Mouse (Mus musculus): ENCODE results near the gene Rgs19. TPM values are rescaled to one million over a fixed set of nuclear protein-coding genes. Genes with fewer than 3 reads are reported as not detected.

Gene Rgs19
- polyA plus RNA-seq (2012; rRNA removed) (124 and 151 TPM in 2 replicates), polyA plus RNA-seq (2014; fragmentation: Nextera tagmentation; extraction: Ambion mirVana) (92.8 and 99.6 TPM in 2 replicates)

DNA sequence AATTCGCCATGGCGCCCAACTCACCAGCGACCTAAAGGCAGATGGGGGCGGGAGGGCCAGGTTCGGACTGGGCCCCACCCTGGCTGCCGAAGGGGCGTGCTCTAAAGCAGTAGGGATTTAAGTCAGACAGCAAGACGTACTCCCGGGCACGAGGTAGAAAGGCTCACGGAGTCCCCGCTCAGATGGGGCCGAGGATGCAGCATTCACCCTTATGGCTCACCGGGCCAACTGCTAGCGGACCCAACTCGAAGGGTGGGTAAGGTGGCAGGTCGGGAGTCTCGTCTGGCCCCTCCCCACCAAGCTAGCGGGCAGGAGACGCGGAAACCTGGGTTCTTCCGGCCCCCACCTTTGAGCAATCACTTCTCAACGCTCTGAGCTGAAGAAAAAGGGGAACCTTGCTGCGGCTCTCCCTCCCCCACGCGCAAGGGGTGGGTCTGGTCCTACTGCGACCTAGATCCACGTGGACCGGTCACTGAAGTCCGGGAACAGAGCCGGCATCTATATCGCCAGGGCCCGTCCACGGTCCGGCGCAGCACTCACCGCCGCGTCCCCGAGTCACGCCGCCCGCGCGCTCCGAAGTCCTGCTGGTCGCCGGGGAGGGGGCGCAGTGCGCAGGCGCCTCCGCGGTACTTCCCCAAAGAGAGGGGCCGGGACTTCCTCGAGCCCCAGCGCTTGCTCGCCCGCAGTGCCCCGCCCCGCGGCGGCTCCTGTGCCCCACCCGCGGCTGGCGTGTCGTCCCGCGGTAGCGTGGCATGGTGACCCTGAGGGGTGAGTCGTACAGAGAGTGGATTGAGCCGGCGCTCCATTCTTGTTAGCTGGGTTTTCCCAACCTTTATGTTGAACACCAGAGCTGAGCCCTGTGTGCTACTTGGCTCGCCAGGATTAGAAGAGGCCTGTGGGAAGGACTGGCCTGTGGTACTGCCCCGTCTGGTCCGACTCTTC, at the start of gene Rgs19:
Gene Rgs19 (minus strand): TSS at position 639 of the 942 bp plus-strand sequence.
- H3K4me2 ChIP-seq (replicated peaks; ENCODE audit: low read depth, low read length, severe bottlenecking) = peak within 1 kb of the TSS; percentile 92
- DNase-seq (ENCODE audit: low spot score) = peak; percentile 74
- peak; percentile 90 for ATAC-seq (ENCODE audit: low FRiP score, low read depth)
- under 1% methylated on average over 68 of the region's 75 CpGs for WGBS
- no peaks in the 10 kb centered on the region for H3K27me3 ChIP-seq (ENCODE audit: control insufficient read depth, insufficient read depth, low read length)
- H3K9me3 ChIP-seq (ENCODE audit: control insufficient read depth, low read length) = no peaks in the 10 kb centered on the region
- peaks cover 23% of the 10 kb centered on the region for H3K36me3 ChIP-seq (ENCODE audit: control insufficient read depth, insufficient read depth, low read length)
- peak; percentile 58; the same call in 1 of the 2 replicates for TF ChIP-seq POLR2A (IDR thresholded peaks at IDR 0.05; ENCODE audit: borderline replicate concordance, extremely low read depth, insufficient read depth, insufficient read length)
- H3K27ac ChIP-seq (replicated peaks; ENCODE audit: low read depth, low read length) = peak within 1 kb of the TSS; percentile 73
- peak within 1 kb of the TSS; percentile 81 for H3K9ac ChIP-seq (ENCODE audit: low read depth, low read length, severe bottlenecking)
- peaks cover 9% of the 10 kb centered on the region for H3K4me1 ChIP-seq (ENCODE audit: control insufficient read depth, insufficient read depth, low read length)
- peak within 1 kb of the TSS; percentile 72 for H3K4me3 ChIP-seq (replicated peaks; ENCODE audit: low read length)

DNA sequence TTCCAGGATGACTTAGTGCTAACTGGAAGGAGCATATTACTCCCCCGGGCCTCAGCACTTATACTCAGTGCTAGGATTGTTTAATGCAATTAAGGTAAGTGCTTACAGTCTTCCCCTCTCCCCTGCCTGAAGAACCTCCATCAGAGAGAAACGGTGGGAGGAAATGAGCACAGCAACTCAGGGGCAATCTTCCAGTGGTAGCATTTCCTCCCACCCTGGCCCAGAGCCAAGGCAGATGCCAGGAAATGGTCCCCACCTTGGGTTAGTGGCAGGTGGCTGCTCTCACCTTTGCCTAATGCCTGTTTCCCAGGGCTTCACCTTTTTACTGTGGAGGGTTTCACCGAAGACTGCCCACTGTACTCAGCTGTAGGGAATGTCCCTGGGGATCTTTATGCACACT, 36.3 kb upstream of the Rgs19 start:
- Histone ChIP-seq H3K9ac (ENCODE audit: low read depth, low read length, severe bottlenecking) (no peak overlapping the region), H3K4me1 (ENCODE audit: control insufficient read depth, insufficient read depth, low read length) (peaks cover 5% of the 10 kb centered on the region; the same call in 1 of the 2 replicates), H3K36me3 (ENCODE audit: control insufficient read depth, insufficient read depth, low read length) (no peaks in the 10 kb centered on the region), H3K4me2 (replicated peaks; ENCODE audit: low read depth, low read length, severe bottlenecking) (no peak overlapping the region), H3K27me3 (ENCODE audit: control insufficient read depth, insufficient read depth, low read length) (no peaks in the 10 kb centered on the region), H3K9me3 (ENCODE audit: control insufficient read depth, low read length) (no peaks in the 10 kb centered on the region), H3K4me3 (replicated peaks; ENCODE audit: low read length) (no peak overlapping the region), H3K27ac (replicated peaks; ENCODE audit: low read depth, low read length) (no peak overlapping the region)
- TF ChIP-seq POLR2A (IDR thresholded peaks at IDR 0.05; ENCODE audit: borderline replicate concordance, extremely low read depth, insufficient read depth, insufficient read length) = no peak
- no peak for DNase-seq (ENCODE audit: low spot score)
- ATAC-seq (ENCODE audit: low FRiP score, low read depth) = no peak
- 48% methylated on average over 3 of the region's 3 CpGs for WGBS

DNA sequence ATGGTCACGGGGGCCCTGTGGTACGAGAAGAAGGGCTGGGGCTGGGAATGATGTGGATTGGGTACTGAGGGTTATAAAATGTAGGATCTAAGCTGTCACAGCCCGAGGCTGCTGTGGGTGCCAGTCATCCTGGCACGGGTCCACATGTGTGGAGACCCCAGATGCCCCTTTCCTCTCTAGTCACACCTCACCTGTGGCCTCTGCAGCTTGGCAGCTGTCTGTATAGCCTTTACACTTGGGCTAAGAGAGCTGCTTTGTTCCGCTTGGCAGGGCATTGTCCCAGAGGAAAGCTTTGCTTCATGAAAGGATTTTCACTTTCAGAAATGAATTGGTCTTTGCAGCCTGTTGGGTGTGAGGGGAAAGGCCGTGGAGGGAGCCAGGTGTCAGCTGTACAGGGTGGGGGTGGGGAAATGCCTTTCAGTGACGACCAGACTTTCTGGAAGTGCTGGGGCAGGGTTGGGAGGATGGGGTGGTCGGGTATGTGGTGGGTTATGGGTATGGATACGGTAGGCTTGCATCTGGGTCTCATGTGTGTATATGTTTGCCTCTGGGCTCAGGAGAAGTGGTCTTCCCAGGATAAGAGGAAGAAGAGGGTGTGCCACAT, 34.0 kb upstream of the Rgs19 start:
- Histone ChIP-seq H3K27me3 (ENCODE audit: control insufficient read depth, insufficient read depth, low read length) (no peaks in the 10 kb centered on the region), H3K4me2 (replicated peaks; ENCODE audit: low read depth, low read length, severe bottlenecking) (no peak overlapping the region), H3K36me3 (ENCODE audit: control insufficient read depth, insufficient read depth, low read length) (no peaks in the 10 kb centered on the region), H3K9ac (ENCODE audit: low read depth, low read length, severe bottlenecking) (no peak overlapping the region), H3K4me3 (replicated peaks; ENCODE audit: low read length) (no peak overlapping the region), H3K9me3 (ENCODE audit: control insufficient read depth, low read length) (no peaks in the 10 kb centered on the region), H3K4me1 (ENCODE audit: control insufficient read depth, insufficient read depth, low read length) (peaks cover 5% of the 10 kb centered on the region; the same call in 1 of the 2 replicates), H3K27ac (replicated peaks; ENCODE audit: low read depth, low read length) (no peak overlapping the region)
- no peak for TF ChIP-seq POLR2A (IDR thresholded peaks at IDR 0.05; ENCODE audit: borderline replicate concordance, extremely low read depth, insufficient read depth, insufficient read length)
- no peak for ATAC-seq (ENCODE audit: low FRiP score, low read depth)
- no peak for DNase-seq (ENCODE audit: low spot score)
- WGBS = 40% methylated on average over 9 of the region's 9 CpGs

DNA sequence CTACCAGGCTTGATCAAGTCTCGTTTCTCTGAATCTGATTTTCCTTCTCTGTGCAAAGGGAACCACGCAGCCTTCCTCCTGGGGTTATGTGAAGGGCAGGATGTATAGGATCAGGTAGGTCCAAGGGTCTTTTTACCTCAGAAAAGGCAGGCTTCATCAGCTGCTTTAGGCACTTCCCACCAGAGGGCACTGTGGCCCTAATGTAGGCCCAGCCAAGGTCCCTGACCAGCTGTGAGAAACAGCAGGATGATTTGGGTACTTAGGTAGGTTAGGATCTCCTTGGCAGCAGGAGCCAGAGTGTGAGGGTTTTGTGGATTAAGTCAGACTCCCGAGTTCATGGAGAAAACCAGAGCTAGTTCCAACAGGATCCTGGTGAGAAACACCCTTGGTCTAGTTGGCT, 28.4 kb upstream of the Rgs19 start:
- no peak overlapping the region for H3K4me2 ChIP-seq (replicated peaks; ENCODE audit: low read depth, low read length, severe bottlenecking)
- no peaks in the 10 kb centered on the region for H3K36me3 ChIP-seq (ENCODE audit: control insufficient read depth, insufficient read depth, low read length)
- H3K9ac ChIP-seq (ENCODE audit: low read depth, low read length, severe bottlenecking) = no peak overlapping the region
- WGBS = 18% methylated on average over 3 of the region's 3 CpGs
- no peaks in the 10 kb centered on the region for H3K9me3 ChIP-seq (ENCODE audit: control insufficient read depth, low read length)
- no peak overlapping the region for H3K4me3 ChIP-seq (replicated peaks; ENCODE audit: low read length)
- H3K27ac ChIP-seq (replicated peaks; ENCODE audit: low read depth, low read length) = no peak overlapping the region
- peak; percentile 4 for DNase-seq (ENCODE audit: low spot score)
- H3K27me3 ChIP-seq (ENCODE audit: control insufficient read depth, insufficient read depth, low read length) = no peaks in the 10 kb centered on the region
- TF ChIP-seq POLR2A (IDR thresholded peaks at IDR 0.05; ENCODE audit: borderline replicate concordance, extremely low read depth, insufficient read depth, insufficient read length) = no peak
- H3K4me1 ChIP-seq (ENCODE audit: control insufficient read depth, insufficient read depth, low read length) = no peaks in the 10 kb centered on the region; the same call in 1 of the 2 replicates
- no peak for ATAC-seq (ENCODE audit: low FRiP score, low read depth)

DNA sequence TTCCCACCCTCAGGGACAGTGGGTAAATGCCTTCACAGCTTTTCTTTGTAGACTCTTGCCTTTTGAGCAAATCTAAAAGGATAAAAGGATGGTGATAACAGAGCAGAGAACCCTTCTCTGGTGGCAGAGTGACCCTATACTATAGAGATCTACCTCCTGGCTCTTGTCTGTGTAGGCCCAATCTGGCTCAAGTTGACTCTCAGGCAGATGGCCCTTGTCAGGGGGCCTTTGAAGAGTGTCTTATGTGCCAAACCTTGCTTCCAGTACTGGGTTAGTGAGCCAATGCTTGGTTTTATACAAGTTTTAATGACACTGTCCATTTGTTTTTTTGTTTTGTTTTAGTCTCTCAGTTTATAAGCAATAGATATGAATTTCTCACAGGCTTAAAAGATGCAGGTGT, 27.4 kb upstream of the Rgs19 start:
- ATAC-seq (ENCODE audit: low FRiP score, low read depth) (no peak), DNase-seq (ENCODE audit: low spot score) (no peak)
- Histone ChIP-seq H3K27ac (replicated peaks; ENCODE audit: low read depth, low read length) (no peak overlapping the region), H3K4me1 (ENCODE audit: control insufficient read depth, insufficient read depth, low read length) (no peaks in the 10 kb centered on the region), H3K27me3 (ENCODE audit: control insufficient read depth, insufficient read depth, low read length) (no peaks in the 10 kb centered on the region), H3K36me3 (ENCODE audit: control insufficient read depth, insufficient read depth, low read length) (no peaks in the 10 kb centered on the region), H3K4me3 (replicated peaks; ENCODE audit: low read length) (no peak overlapping the region), H3K9ac (ENCODE audit: low read depth, low read length, severe bottlenecking) (no peak overlapping the region), H3K4me2 (replicated peaks; ENCODE audit: low read depth, low read length, severe bottlenecking) (no peak overlapping the region), H3K9me3 (ENCODE audit: control insufficient read depth, low read length) (no peaks in the 10 kb centered on the region)
- TF ChIP-seq POLR2A (IDR thresholded peaks at IDR 0.05; ENCODE audit: borderline replicate concordance, extremely low read depth, insufficient read depth, insufficient read length) = no peak

Data from limb, embryonic 14.5 days (tissue).